Mouse (Mus musculus): Measurements from ENCODE around the gene Fam69a. TPM values are rescaled to one million over a fixed set of nuclear protein-coding genes. Genes with fewer than 3 reads are reported as not detected.

Fam69a gene
- polyA plus RNA-seq, 2 experiments, result 1.8 to 8.0 TPM

- Histone ChIP-seq H3K9me3 (ENCODE audit: control insufficient read depth, low read length) (no peaks in the 10 kb centered on the region), H3K36me3 (replicated peaks; ENCODE audit: control insufficient read depth, insufficient read depth, low read depth) (no peaks in the 10 kb centered on the region), H3K27ac (peak overlapping the region; percentile 61), H3K27me3 (ENCODE audit: control insufficient read depth, insufficient read depth, low read length) (no peaks in the 10 kb centered on the region), H3K9ac (replicated peaks) (peak overlapping the region; percentile 77), H3K4me1 (replicated peaks; ENCODE audit: control insufficient read depth in 2 of 2, insufficient read depth in 2 of 2, low read length in 1 of 2) (peaks cover 7 to 8% of the 10 kb centered on the region in 2 experiments; a peak in 3 of 4 replicates), H3K4me2 (ENCODE audit: low read depth) (peak overlapping the region; percentile 77), H3K4me3 (ENCODE audit: insufficient read depth in 1 of 2, low read depth in 2 of 2, low read length in 2 of 2) (peak overlapping the region; percentile 71 to 97)
- DNase-seq (ENCODE audit: low read depth in 3 of 3, low spot score in 3 of 3) (peak; percentile 33 to 48 (median 47)), ATAC-seq (ENCODE audit: insufficient read depth) (peak; percentile 46; the same call in 1 of the 2 replicates)
- TF ChIP-seq CTCF (IDR thresholded peaks at IDR 0.05; ENCODE audit: low read depth), result no peak
- no peak for TF ChIP-seq EP300 (IDR thresholded peaks at IDR 0.05; ENCODE audit: low read depth)
- WGBS (ENCODE audit: insufficient replicate concordance), result 13% methylated on average over 20 of the region's 20 CpGs
Measured at GRCm38 (mm10) chr5:108000776-108001548, 14.1 kb upstream of the Fam69a start.

- Histone ChIP-seq H3K4me2 (ENCODE audit: low read depth) (no peak overlapping the region), H3K9ac (replicated peaks) (no peak overlapping the region), H3K27ac (no peak overlapping the region), H3K27me3 (ENCODE audit: control insufficient read depth, insufficient read depth, low read length) (no peaks in the 10 kb centered on the region), H3K9me3 (ENCODE audit: control insufficient read depth, low read length) (no peaks in the 10 kb centered on the region), H3K36me3 (replicated peaks; ENCODE audit: control insufficient read depth, insufficient read depth, low read depth) (no peaks in the 10 kb centered on the region), H3K4me1 (replicated peaks; ENCODE audit: control insufficient read depth in 2 of 2, insufficient read depth in 2 of 2, low read length in 1 of 2) (peaks cover 8 to 9% of the 10 kb centered on the region in 2 experiments; a peak in 3 of 4 replicates), H3K4me3 (ENCODE audit: insufficient read depth in 1 of 2, low read depth in 2 of 2, low read length in 2 of 2) (no peak overlapping the region)
- WGBS (ENCODE audit: insufficient replicate concordance), result 63% methylated on average over 7 of the region's 7 CpGs
- no peak for DNase-seq (ENCODE audit: low read depth in 3 of 3, low spot score in 3 of 3)
- no peak for ATAC-seq (ENCODE audit: insufficient read depth)
- TF ChIP-seq CTCF (IDR thresholded peaks at IDR 0.05; ENCODE audit: low read depth) (no peak), EP300 (IDR thresholded peaks at IDR 0.05; ENCODE audit: low read depth) (no peak)
Measured at GRCm38 (mm10) chr5:107997717-107998116, 10.8 kb upstream of the Fam69a start.

GRCm38 (mm10) chr5:107995936-107996335, 9.1 kb upstream of the Fam69a start:
- Histone ChIP-seq H3K27ac (no peak overlapping the region), H3K4me1 (replicated peaks; ENCODE audit: control insufficient read depth in 2 of 2, insufficient read depth in 2 of 2, low read length in 1 of 2) (peaks cover 6 to 8% of the 10 kb centered on the region in 2 experiments; a peak in 3 of 4 replicates), H3K36me3 (replicated peaks; ENCODE audit: control insufficient read depth, insufficient read depth, low read depth) (no peaks in the 10 kb centered on the region), H3K9me3 (ENCODE audit: control insufficient read depth, low read length) (no peaks in the 10 kb centered on the region), H3K9ac (replicated peaks) (no peak overlapping the region), H3K4me2 (ENCODE audit: low read depth) (no peak overlapping the region), H3K27me3 (ENCODE audit: control insufficient read depth, insufficient read depth, low read length) (no peaks in the 10 kb centered on the region), H3K4me3 (ENCODE audit: insufficient read depth in 1 of 2, low read depth in 2 of 2, low read length in 2 of 2) (no peak overlapping the region)
- no peak for ATAC-seq (ENCODE audit: insufficient read depth)
- TF ChIP-seq CTCF (IDR thresholded peaks at IDR 0.05; ENCODE audit: low read depth) (no peak), EP300 (IDR thresholded peaks at IDR 0.05; ENCODE audit: low read depth) (no peak)
- DNase-seq (ENCODE audit: low read depth in 3 of 3, low spot score in 3 of 3), result no peak
- 77% methylated on average over 2 of the region's 2 CpGs for WGBS (ENCODE audit: insufficient replicate concordance)

- Histone ChIP-seq H3K27me3 (ENCODE audit: control insufficient read depth, insufficient read depth, low read length) (no peaks in the 10 kb centered on the region), H3K4me3 (ENCODE audit: insufficient read depth in 1 of 2, low read depth in 2 of 2, low read length in 2 of 2) (peak overlapping the region; percentile 50 to 96), H3K4me2 (ENCODE audit: low read depth) (peak overlapping the region; percentile 99), H3K9ac (replicated peaks) (peak overlapping the region; percentile 93), H3K9me3 (ENCODE audit: control insufficient read depth, low read length) (no peaks in the 10 kb centered on the region), H3K27ac (peak overlapping the region; percentile 19), H3K36me3 (replicated peaks; ENCODE audit: control insufficient read depth, insufficient read depth, low read depth) (no peaks in the 10 kb centered on the region), H3K4me1 (replicated peaks; ENCODE audit: control insufficient read depth in 2 of 2, insufficient read depth in 2 of 2, low read length in 1 of 2) (peaks cover 4 to 10% of the 10 kb centered on the region in 2 experiments)
- ATAC-seq (ENCODE audit: insufficient read depth), result peak; percentile 49
- no peak for TF ChIP-seq EP300 (IDR thresholded peaks at IDR 0.05; ENCODE audit: low read depth)
- TF ChIP-seq CTCF (IDR thresholded peaks at IDR 0.05; ENCODE audit: low read depth), result no peak
- peak in 1 of 3 experiments; percentile 44 for DNase-seq (ENCODE audit: low read depth in 3 of 3, low spot score in 3 of 3)
- 12% methylated on average over 5 of the region's 5 CpGs for WGBS (ENCODE audit: insufficient replicate concordance)
Measured at GRCm38 (mm10) chr5:107987835-107988251, 958 bp upstream of the Fam69a start.

- peak; percentile 42 to 63 (median 53) for DNase-seq (ENCODE audit: low read depth in 3 of 3, low spot score in 3 of 3)
- WGBS (ENCODE audit: insufficient replicate concordance), result under 1% methylated on average over 54 of the region's 54 CpGs
Measured at GRCm38 (mm10) chr5:107986255-107986966, 474 bp downstream of the Fam69a start.

More at GRCm38 (mm10) chr5:107986255-107986966, 474 bp downstream of the Fam69a start:
- Histone ChIP-seq H3K27me3 (ENCODE audit: control insufficient read depth, insufficient read depth, low read length) (no peaks in the 10 kb centered on the region), H3K27ac (peak overlapping the region; percentile 68), H3K9ac (replicated peaks) (peak overlapping the region; percentile 93), H3K9me3 (ENCODE audit: control insufficient read depth, low read length) (no peaks in the 10 kb centered on the region), H3K4me3 (ENCODE audit: insufficient read depth in 1 of 2, low read depth in 2 of 2, low read length in 2 of 2) (peak overlapping the region; percentile 72 to 96), H3K36me3 (replicated peaks; ENCODE audit: control insufficient read depth, insufficient read depth, low read depth) (no peaks in the 10 kb centered on the region), H3K4me2 (ENCODE audit: low read depth) (peak overlapping the region; percentile 99), H3K4me1 (replicated peaks; ENCODE audit: control insufficient read depth in 2 of 2, insufficient read depth in 2 of 2, low read length in 1 of 2) (peaks cover 4 to 10% of the 10 kb centered on the region in 2 experiments)
- peak; percentile 81 for ATAC-seq (ENCODE audit: insufficient read depth)
- TF ChIP-seq EP300 (IDR thresholded peaks at IDR 0.05; ENCODE audit: low read depth), result no peak
- peak; percentile 71 for TF ChIP-seq CTCF (IDR thresholded peaks at IDR 0.05; ENCODE audit: low read depth)
